Mouse (Mus musculus) lung, postnatal 10 days (tissue): ENCODE results near the gene St13.

Experiments used
- DNase-seq: peaks from one replicate; pipeline ENCODE4 v3.0.0; 2021

The St13 gene

DNA sequence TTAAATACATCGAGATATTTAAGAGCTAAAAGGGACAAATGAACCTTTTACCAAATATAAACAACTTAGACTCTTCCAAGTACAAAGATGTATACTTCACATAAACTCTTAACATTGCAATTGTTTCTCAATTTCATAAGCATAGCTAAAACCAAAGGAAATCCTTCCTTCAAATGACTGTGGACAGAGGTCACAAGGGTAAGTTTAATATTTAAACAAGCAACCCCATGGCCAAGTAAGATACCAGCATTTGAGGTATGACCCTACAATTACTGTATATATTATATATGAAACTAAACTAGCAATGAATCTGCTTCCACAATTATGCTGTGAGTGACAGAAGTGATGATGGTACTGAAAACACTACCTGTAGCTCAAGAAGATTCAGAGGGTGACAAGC lies 35.6 kb downstream of the St13 start:
- no peak for DNase-seq

- no peak for DNase-seq
Measured at GRCm38 (mm10) chr15:81362501-81362900, 37.4 kb downstream of the St13 start.

- no peak for DNase-seq
Measured at GRCm38 (mm10) chr15:81361417-81362015, 38.4 kb downstream of the St13 start.

GRCm38 (mm10) chr15:81361022-81361404 lies 38.9 kb downstream of the St13 start:
- no peak for DNase-seq

DNA sequence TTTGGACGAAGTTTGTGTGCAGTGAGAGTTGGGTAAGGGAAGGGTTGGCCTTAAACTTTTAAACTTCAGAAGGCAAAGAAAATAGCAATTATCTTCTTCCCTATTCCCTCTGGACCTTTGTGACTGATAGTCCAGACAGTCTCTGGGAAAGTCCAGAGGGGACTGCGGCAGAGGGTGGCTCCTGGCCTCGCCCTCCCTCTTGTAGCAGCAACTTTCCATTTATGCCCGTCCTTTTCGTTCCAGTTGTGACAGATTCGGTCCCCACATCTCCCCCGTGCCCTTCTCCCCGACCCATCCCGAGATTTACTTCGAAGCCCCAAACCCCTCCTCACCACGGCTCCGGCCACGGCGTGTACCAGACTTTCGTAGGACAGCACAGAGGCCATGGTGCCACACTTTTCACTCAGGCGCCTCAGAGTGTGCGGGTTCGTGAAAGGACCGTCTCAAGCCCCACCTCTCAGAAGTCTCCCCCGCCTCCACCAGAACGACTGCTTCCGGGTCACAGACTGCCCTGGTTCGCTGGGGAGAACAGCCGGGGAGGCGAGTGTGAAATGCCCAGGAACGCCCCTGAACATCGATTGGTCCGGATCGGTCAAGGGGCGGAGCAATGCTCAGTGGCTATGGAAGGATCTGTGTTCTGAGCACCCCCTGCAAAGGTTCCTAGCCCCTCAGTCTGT lies 39.4 kb downstream of the St13 start, which contains the start of gene Slc25a17:
Gene Slc25a17 (minus strand): TSS at position 468 of the 677 bp plus-strand sequence.
- peak; percentile 99 for DNase-seq

- DNase-seq = no peak
Measured at GRCm38 (mm10) chr15:81359421-81359820, 40.5 kb downstream of the St13 start.

GRCm38 (mm10) chr15:81358943-81359342 lies 40.9 kb downstream of the St13 start:
- no peak for DNase-seq

DNA sequence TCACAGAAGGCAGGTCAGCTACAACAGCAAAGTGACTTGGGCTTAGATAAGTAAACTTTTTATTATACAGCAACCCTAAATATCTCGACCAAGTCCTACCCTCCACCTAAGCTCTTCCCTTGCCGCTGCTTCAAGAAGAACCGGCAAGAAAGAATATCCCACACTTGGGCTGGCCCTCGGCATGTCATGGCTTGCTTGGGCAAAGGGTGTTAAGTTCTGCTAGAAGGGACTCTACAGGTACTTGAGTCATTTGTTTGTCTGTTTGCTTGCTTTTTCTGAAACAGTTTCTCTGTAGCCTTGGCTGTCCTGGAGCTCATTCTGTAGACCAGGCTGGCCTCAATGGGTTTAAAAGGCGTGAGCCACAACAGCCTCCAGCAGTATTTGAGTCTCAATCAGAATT lies 42.9 kb downstream of the St13 start:
- DNase-seq = no peak

- peak; percentile 62 for DNase-seq
Measured at GRCm38 (mm10) chr15:81355146-81355761, 44.6 kb downstream of the St13 start.

GRCm38 (mm10) chr15:81352638-81353037 lies 47.2 kb downstream of the St13 start:
- no peak for DNase-seq

DNA sequence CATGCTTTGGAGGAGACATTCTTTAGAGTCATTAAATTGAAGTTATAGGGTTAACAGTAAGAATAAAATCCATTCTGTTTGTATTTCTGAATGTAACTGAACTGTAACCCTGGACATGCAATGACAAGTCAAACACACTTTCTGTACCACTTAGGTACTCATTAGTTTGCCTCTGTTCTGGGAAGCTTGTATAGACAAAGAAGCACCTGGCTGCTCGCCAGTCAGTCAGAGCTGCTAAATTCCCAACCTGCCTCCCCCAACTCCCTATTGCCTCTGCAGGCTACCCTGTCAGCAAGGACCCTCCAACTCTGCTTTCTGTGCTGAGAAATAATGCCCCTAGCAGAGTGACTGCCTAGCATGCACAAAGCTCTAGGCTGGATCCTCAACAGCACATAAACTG lies 49.5 kb downstream of the St13 start:
- DNase-seq = no peak

- DNase-seq = no peak
Measured at GRCm38 (mm10) chr15:81348366-81348765, 51.5 kb downstream of the St13 start.

GRCm38 (mm10) chr15:81347466-81347865 lies 52.4 kb downstream of the St13 start:
- DNase-seq = no peak

- DNase-seq = no peak
Measured at GRCm38 (mm10) chr15:81341426-81341825, 58.5 kb downstream of the St13 start.

- DNase-seq = no peak
Measured at GRCm38 (mm10) chr15:81339158-81339557, 60.7 kb downstream of the St13 start.

DNA sequence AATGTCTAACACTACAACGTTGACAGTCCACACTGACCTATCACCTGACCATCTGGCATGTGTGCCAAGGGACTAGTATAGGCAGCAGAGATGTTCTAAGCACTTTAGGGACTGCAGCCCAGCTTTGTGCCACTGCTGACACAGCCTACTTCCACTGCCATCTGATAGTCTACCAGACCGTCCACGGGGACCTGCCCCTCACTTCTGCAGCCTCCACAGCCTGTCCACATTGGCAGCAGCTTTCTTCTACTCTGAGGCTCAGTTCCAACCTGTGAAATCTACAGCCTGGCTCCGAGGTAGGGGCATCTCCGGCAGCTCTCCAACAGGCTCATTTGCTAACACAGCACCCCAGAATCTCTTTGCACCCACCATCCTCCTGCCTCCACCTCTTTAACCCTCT lies 63.4 kb downstream of the St13 start:
- DNase-seq = no peak

DNA sequence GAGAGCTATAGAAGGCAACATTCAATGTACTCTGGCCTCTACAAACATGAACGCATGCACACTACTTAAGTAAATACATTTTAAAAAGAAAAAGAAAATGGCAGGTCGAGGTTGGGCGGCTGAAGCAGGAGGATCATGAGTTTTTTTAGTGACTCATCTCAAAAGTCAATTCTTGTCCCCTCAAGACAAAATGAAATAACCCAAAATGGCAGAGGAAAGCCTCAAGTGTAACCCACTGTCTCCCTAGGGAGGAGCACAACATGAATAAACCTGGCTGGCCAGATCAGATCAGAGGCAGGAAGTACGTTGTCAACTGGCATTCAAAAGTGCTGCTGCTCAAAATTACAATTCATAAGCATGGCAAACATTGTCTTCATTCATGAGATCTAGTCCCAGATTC lies 67.4 kb downstream of the St13 start:
- DNase-seq = no peak

- no peak for DNase-seq
Measured at GRCm38 (mm10) chr15:81330816-81331433, 69.0 kb downstream of the St13 start.

DNA sequence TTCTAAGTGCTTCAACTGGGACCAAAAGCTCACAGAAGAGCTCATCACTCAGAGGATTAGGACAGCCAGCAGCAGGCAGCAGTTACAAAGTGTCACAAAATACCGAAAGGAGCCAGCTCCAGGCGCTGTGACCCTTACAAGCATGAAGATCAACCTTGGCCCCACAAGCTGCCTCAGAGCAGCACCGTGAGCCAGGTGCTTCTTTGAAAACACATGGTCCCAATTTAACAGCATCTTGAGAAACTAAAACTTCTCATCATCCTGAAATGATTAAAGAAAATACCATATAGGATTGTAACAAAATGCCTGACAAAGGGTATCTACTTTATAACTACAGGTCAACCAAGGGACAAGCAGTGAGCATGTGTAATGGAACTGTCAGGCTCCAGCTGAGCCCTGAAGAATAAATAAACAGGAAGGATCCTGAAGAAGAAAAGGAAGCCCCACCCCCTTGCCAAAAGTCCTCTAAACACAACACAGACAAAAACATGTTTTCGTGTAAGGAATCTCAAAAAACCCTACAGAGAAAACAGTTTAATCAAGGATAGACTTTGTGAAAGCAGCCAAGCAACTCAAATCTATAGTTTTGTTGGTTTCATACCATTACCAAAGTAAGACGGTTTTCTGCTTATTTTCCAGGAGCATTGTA lies 70.0 kb downstream of the St13 start:
- DNase-seq = peak; percentile 76

GRCm38 (mm10) chr15:81327501-81327900 lies 72.4 kb downstream of the St13 start:
- no peak for DNase-seq

DNA sequence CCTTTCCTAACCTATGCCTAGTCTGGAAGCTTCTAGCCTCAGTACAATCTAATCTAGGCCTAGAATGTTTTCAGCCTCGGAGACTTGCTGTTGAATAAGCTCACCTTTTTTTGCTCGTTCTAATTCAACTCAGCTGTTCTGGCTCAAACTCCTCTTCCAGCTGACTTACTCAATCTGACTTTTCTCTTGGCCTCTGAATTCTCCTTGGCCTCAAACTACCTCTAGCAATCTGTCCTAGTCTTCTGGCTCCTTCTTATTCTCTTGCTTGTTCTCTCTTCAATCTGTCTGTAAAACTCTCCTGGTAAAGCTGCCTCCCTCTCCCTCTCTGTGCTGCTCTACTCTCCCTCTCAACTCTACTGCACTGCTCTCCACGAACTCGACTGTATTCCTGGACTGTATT lies 74.9 kb downstream of the St13 start:
- DNase-seq = no peak

DNA sequence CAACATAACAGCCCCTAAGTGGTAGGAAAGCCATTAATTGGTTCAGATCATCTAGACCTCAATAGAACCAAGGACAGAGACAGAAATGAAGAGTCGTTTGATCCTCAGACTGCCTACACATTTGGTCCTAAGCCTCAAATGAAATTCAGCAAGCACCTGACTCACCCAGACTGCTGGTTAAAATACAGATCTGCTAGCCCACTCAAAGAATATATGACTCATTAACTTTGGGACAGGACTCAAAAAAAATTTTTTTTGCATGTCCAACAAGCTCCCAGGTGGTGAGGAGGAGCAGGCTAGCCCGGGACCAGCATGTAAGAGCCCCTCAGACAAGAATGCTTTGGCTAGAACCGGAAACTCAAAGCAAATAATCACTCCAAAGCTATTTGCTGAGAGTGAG lies 79.7 kb downstream of the St13 start:
- DNase-seq = no peak

- no peak for DNase-seq
Measured at GRCm38 (mm10) chr15:81319462-81319861, 80.4 kb downstream of the St13 start.
